Mouse (Mus musculus): ENCODE measurements at regions not wholly inside any gene's neighbourhood (a gene's known extent, or its start where the extent isn't known, plus 50 kb on each side); places are given as distances from the start of the nearest gene placed in this dataset.
A peak's percentile ranks its signal among the peaks of the same experiment; 100 is the strongest.

DNA sequence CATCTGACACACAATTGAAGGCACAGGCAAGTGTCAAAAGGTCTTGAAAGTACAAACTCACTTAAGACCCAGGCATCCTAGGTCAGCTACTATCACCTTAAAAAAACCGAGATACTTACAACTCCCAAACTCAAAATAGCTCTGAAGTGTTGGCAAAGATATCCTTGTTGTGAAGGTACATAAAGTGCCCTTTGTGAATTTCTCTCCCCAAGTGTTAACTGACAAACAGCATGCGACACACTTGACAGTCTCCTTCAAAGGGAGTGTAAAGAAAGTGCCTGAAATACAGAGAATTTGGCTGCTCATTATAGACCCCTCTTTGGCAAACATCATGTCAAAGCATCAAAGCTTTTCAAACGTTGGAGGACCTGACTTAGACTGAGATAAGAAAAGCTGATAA lies 2634.2 kb downstream of the 9330182O14Rik start:
- DNase-seq (ENCODE audit: low spot score in 2 of 2), result no peak

DNA sequence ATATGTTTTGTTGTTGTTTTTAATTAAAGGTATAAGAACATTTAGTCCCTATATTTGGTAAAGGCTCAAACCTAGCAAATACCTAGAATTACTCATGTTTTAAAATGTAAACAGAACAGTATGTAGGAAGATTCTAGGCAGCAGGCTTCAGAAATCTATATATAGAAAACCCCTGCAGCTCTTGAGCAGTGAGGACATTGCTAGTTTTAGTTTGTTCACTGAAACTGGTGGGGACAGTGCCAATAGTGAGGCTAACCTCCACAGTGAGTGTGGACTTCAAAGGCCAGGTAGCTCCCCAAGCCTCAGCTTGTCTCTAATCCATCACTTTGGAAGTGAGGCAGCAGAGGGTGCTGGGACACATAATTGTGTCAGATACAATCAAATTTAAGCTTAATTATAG lies 2645.7 kb downstream of the 9330182O14Rik start:
- no peak for DNase-seq (ENCODE audit: low spot score in 2 of 2)

- DNase-seq (ENCODE audit: low spot score in 2 of 2), result no peak
These were observed 2667.1 kb downstream of the 9330182O14Rik start for GRCm38 (mm10) chr15:42801217-42801616.

DNA sequence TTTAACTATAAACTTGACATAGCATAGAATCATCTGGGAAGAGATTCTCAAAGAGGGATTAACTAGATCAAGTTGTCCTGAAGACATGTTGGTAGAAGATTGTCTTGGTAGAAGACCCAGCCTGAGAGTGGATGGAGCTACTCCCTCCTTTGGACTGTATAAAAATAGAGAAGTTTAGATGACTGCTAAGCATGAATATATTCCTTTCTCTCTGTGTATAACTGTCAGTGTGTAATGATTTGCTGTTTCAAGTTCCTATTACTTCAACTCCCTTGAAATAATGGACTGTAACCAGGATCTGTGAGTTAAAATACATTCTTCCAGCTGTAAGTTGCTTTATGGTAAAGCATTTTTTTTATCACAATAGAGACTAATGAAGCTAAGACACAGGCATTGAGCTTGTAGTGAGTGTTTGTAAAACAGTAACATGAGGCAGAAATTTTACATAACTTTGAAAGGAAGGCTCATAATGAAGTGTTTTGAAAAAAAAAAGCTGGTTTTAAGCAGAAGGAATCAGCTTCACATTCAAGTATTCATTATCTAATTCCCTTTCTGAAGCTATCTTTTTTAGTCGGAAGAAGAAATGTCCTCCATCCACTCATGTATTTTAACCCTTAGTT lies 2676.8 kb downstream of the 9330182O14Rik start:
- no peak for DNase-seq (ENCODE audit: low spot score in 2 of 2)

DNA sequence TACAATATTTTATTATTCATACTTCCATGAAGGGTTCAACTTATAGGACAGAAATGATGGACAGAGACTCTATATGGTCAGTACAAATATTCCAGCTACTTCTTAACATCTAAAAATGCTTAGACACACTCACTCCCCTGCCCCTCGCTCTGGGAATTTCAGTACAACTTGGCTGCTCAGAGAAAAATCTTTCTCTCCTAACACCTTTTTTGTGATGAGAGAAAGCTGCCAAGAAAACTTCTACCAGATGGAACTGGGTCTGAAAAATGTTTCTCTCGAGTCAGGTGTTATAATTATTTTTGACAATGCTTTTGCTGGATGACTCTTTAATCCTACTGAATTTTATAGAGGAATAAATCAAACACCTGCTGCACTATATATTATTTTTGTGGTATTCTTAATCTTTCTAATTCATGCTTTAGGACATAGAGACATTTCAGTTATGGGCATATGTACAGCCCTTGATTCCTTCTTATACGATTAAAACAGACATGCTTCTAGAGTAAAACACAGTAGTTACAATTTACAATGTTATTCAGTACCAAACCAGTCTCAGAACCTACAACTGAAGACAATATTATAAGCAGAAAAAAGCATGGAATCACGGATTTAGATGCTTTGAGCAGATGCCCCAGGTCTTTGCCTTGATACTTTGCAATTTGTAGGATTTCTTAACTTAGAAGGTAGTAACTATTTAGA lies 2681.0 kb downstream of the 9330182O14Rik start:
- DNase-seq (ENCODE audit: low spot score in 2 of 2), result no peak

DNA sequence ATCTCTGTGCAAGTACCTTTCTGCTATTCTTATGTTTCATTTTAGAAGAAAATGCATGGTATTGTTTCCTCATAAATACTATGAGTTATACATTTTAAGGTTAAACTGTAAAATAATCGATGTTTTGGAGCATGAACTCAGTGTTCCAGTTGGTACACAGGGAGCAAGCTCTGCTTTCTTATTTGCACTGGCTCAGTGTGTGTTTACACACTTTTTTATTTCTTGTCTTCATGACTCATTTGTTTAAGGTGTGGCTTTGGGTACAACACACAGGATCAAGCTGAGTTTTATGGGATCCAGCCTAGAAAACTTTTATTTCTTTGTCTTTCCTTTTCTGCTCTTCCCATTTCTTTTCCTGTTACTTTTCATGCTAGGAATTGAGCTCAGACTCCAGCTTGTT lies 2704.7 kb downstream of the 9330182O14Rik start:
- no peak for DNase-seq (ENCODE audit: low spot score in 2 of 2)

DNA sequence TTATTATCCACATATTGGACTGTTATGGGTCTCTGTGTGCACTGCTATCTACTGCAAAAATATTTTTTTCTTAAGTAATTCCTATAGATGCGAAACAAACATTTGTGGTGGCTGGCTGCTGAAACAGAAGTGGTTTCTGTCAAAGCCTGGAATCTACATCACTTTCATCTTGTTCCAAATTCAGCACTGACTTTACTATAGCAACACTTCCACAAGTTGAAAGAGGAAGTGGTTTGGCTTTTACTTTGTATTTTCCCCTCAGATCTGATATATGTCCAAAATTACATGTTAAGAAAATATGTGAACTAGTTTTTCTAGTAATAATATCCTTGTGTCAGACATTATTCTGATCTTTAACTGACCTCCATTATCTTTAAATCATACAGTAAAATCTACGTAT lies 2715.8 kb downstream of the 9330182O14Rik start:
- DNase-seq (ENCODE audit: low spot score in 2 of 2), result no peak

DNA sequence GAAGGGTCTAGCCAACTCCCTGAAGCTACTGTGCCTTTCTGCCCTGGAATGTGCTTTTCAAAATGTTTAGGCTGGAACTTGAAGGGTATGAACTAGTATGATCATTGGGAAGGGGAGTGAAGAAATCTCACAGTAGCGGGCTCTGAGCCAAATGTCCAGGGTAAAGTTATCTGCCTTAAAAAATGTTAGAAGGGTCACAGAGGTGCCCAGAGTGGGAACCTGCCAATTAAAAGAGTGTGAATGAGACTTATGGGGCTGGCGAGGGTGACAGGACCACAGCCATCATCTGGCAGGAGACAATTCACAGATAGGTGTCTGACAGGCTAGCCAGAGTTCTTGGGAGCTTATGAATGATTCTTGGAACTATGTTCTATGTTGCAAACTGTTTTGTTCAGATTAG lies 2738.3 kb downstream of the 9330182O14Rik start:
- no peak for DNase-seq (ENCODE audit: low spot score in 2 of 2)

- DNase-seq (ENCODE audit: low spot score in 2 of 2), result no peak
These were observed 2760.4 kb downstream of the 9330182O14Rik start for GRCm38 (mm10) chr15:42894611-42895010.

- no peak for DNase-seq (ENCODE audit: low spot score in 2 of 2)
These were observed 2765.9 kb downstream of the 9330182O14Rik start for GRCm38 (mm10) chr15:42900056-42900455.

- DNase-seq (ENCODE audit: low spot score in 2 of 2), result no peak
These were observed 2767.6 kb downstream of the 9330182O14Rik start for GRCm38 (mm10) chr15:42901782-42902181.

DNA sequence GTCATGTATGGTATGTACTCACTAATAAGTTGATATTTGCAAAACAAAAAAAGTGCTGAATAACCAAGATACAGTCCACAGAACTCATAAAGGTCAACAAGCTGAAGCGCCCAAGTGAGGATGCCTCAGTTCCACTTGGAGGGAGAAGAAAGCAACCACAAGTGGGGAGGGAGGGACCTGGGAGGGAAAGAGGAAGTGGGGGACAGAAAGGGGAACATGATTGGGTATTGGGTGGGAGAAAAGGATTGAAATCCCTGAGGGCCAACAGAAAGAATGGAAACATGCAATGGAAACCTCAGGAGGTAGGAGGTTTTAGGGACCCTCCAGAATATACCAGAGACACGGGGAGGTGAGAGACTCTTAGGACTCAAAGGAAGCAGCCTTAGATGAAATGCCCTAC lies 2777.2 kb downstream of the 9330182O14Rik start:
- DNase-seq (ENCODE audit: low spot score in 2 of 2), result no peak

DNA sequence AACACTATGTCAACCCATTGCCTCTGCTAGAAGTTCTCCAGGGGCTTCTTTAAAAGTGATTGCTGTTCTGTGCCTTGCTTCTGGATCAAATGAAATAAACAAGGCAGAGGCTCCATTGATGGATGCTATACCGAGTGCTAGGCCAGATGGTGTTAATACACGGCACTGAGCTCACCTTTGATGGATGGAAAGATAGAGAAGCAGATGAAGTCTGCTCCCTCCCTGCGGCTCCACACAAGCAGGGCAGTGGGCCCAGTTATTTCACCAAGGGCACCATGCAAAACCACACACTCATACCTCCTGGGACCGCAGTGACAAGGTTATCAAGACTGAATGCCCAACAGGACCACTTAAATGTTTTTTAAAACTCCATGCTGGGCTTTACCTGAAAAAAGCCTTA lies 2778.7 kb downstream of the 9330182O14Rik start:
- DNase-seq (ENCODE audit: low spot score in 2 of 2), result no peak

- no peak for DNase-seq (ENCODE audit: low spot score in 2 of 2)
These were observed 2779.1 kb downstream of the 9330182O14Rik start for GRCm38 (mm10) chr15:42913285-42913684.

GRCm38 (mm10) chr15:42914099-42914498 lies 2779.9 kb downstream of the 9330182O14Rik start:
- peak; percentile 25 to 46 for DNase-seq (ENCODE audit: low spot score in 2 of 2)

GRCm38 (mm10) chr15:42915195-42915594 lies 2781.0 kb downstream of the 9330182O14Rik start:
- no peak for DNase-seq (ENCODE audit: low spot score in 2 of 2)

DNA sequence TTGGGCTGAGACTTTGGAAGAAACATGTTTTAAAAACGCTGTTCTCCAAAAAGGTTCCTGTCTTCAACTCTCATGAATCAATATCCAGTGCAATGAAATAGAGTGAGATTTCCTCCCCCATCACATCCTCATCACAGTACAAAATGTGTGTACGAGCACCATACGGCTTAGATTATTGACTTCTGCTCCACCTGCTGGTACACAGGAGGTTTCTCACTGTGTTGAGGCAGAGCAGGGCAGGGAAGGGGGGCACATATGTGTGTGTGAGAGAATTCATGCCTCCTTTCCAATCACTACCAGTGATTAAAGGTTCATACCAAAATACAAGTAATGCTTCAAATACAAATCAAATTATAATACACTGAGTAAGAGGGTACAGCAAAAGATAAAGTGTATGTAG lies 2787.5 kb downstream of the 9330182O14Rik start:
- no peak for DNase-seq (ENCODE audit: low spot score in 2 of 2)

GRCm38 (mm10) chr15:42928331-42928730 lies 2794.2 kb downstream of the 9330182O14Rik start:
- no peak for DNase-seq (ENCODE audit: low spot score in 2 of 2)

GRCm38 (mm10) chr15:42944610-42945009 lies 2810.4 kb downstream of the 9330182O14Rik start:
- DNase-seq (ENCODE audit: low spot score in 2 of 2), result no peak

DNA sequence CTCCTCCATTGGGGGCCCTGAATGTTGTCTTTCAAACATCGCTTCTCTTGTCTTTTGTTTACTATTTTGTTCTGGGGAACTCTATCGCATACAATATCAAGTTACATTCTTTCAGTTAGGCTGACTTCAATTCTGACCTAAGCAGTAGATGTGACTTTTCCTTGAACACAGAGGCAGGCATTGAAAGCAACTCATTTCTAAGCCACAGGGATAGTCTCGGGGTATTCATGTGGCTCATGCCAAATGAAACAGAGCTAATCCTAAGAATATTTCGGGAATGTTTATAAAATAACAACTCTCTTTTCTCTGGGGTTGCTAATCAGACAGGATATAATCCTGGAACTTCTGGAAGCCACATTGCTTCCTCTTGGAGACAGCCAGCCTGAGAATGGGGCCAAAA lies 2821.0 kb downstream of the 9330182O14Rik start:
- DNase-seq (ENCODE audit: low spot score in 2 of 2), result no peak

- peak; percentile 3 to 22 for DNase-seq (ENCODE audit: low spot score in 2 of 2)
These were observed 2828.7 kb downstream of the 9330182O14Rik start for GRCm38 (mm10) chr15:42962747-42963338.

DNA sequence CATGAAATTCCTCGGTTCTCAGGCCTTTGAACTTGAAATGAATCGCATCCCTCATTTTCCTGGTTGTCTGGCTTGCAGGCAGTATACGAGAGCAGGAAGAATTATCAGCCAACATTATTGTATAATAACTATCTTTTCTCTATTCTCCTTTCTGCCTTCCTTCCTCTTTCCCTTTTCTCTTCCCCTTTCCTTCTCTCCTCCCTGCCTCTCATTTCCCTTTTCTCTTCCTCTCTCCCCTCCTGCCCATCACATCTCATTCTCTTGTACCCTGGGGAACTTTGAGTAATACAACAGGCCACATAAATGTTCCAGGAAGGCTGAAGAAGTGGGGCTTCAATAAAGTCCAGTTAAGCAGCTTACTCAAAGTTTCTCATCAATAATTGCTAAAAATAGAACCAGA lies 2831.1 kb downstream of the 9330182O14Rik start:
- no peak for DNase-seq (ENCODE audit: low spot score in 2 of 2)

Measured in urinary bladder, postnatal 36 days (tissue).